ENCODE assay signal across 12 mouse cellular contexts in the genomic region with DNA sequence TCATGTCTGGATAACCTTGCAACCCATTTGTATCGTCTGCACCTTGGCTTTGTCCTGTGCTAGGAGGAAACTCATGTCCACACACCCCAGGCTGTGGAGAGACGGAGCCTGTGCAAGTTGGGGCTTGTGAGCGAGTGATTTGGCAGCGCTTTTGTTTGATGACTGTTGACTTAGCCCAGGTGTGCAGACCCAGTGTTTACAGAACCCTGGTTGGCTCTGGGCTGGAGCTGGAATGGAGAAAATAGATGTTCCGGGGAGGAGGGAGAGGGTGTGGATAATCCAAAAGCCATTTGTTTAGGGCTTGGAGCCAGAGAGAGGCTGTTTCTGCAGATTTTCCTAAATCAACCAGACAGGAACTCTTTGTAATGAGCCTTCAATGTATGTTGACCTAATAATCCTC. TPM values are rescaled to one million over a fixed set of nuclear protein-coding genes. Genes with fewer than 3 reads are reported as not detected.
DNase-seq lines count a peak whose midpoint lies in the region; ATAC-seq and TF ChIP-seq lines count a peak whose summit lies in the region.
"Had no signal": no experiment of that assay in that cellular context is flagged by ENCODE, and none has a peak within 500 bp of the region (broad histone marks: within the 10 kb centered on the region; RNA-seq: fewer than 3 reads in every experiment).

No protein-coding gene starts in this region.

- no peak for ATAC-seq in intestine, embryonic 14.5 days (replicated peaks; ENCODE audit: low FRiP score, low TSS enrichment, low read depth)
- no peak for ATAC-seq in intestine, postnatal 0 days
- ATAC-seq in limb, embryonic 12.5 days (ENCODE audit: insufficient number of reproducible peaks, insufficient read depth, low FRiP score, low TSS enrichment, low read depth): no peak
- ATAC-seq in erythroblast, adult 5-6 weeks (replicated peaks; ENCODE audit: low FRiP score, poor library complexity, severe bottlenecking): no peak

- no peaks in the 10 kb centered on the region for H3K36me3 ChIP-seq in intestine, embryonic 14.5 days (ENCODE audit: control insufficient read depth, insufficient read depth, low read length)
- no peaks in the 10 kb centered on the region for H3K36me3 ChIP-seq in intestine, postnatal 0 days (ENCODE audit: control insufficient read depth, insufficient read depth)
- no peaks in the 10 kb centered on the region for H3K36me3 ChIP-seq in limb, embryonic 12.5 days

- DNase-seq in intestine, embryonic 14.5 days (ENCODE audit: low spot score): no peak
- peak; percentile 73 to 80 for DNase-seq in urinary bladder, postnatal 36 days (ENCODE audit: low spot score in 2 of 2)
- DNase-seq in urinary bladder, adult 2 months (ENCODE audit: low spot score): no peak
- no peak for DNase-seq in ovary, postnatal 36 days (ENCODE audit: low spot score)
- no peak for DNase-seq in adrenal gland, postnatal 25 days
- DNase-seq: adrenal gland, postnatal 10 days; cerebellum, adult 9-10 months; right cerebral cortex, adult 18-20 months; thymus, postnatal 14 days had no signal

- H3K4me1 ChIP-seq in intestine, embryonic 14.5 days (replicated peaks; ENCODE audit: control insufficient read depth, insufficient read depth, low read length): peaks cover 80% of the 10 kb centered on the region
- peaks cover 13% of the 10 kb centered on the region; the same call in 1 of the 2 replicates for H3K4me1 ChIP-seq in intestine, postnatal 0 days (replicated peaks; ENCODE audit: control insufficient read depth, insufficient read depth, low read length)
- peaks cover 73% of the 10 kb centered on the region for H3K4me1 ChIP-seq in limb, embryonic 12.5 days (replicated peaks)

- no peak overlapping the region; the same call in 1 of the 2 replicates for H3K9ac ChIP-seq in intestine, embryonic 14.5 days (ENCODE audit: low read length)
- no peak overlapping the region for H3K9ac ChIP-seq in intestine, postnatal 0 days (ENCODE audit: low read depth, low read length)
- no peak overlapping the region for H3K9ac ChIP-seq in limb, embryonic 12.5 days (replicated peaks)

- H3K9me3 ChIP-seq in intestine, embryonic 14.5 days (ENCODE audit: control insufficient read depth, low read length): no peaks in the 10 kb centered on the region
- H3K9me3 ChIP-seq in intestine, postnatal 0 days (ENCODE audit: control insufficient read depth): no peaks in the 10 kb centered on the region
- H3K9me3 ChIP-seq in limb, embryonic 12.5 days: no peaks in the 10 kb centered on the region

- 15% methylated on average over 5 of the region's 5 CpGs for WGBS in intestine, embryonic 14.5 days
- WGBS in intestine, postnatal 0 days: 25% methylated on average over 5 of the region's 5 CpGs
- WGBS in limb, embryonic 12.5 days: 49% methylated on average over 5 of the region's 5 CpGs

- H3K27me3 ChIP-seq in intestine, embryonic 14.5 days (replicated peaks; ENCODE audit: control insufficient read depth, insufficient read depth, low read length): no peaks in the 10 kb centered on the region
- no peaks in the 10 kb centered on the region for H3K27me3 ChIP-seq in intestine, postnatal 0 days (replicated peaks; ENCODE audit: control insufficient read depth, insufficient read depth, low read length)
- H3K27me3 ChIP-seq in limb, embryonic 12.5 days: no peaks in the 10 kb centered on the region

- peak overlapping the region; percentile 78 for H3K27ac ChIP-seq in intestine, embryonic 14.5 days (ENCODE audit: low read depth)
- no peak overlapping the region for H3K27ac ChIP-seq in intestine, postnatal 0 days (ENCODE audit: low read depth, low read length)
- peak overlapping the region; percentile 60; the same call in 1 of the 2 replicates for H3K27ac ChIP-seq in limb, embryonic 12.5 days

- no peak for TF ChIP-seq CTCF in intestine, postnatal 0 days (IDR thresholded peaks at IDR 0.05; ENCODE audit: low read depth)

- H3K4me3 ChIP-seq in intestine, embryonic 14.5 days (ENCODE audit: low read depth, low read length): no peak overlapping the region
- H3K4me3 ChIP-seq in intestine, postnatal 0 days (ENCODE audit: low read depth, low read length): no peak overlapping the region
- H3K4me3 ChIP-seq in limb, embryonic 12.5 days (replicated peaks): no peak overlapping the region

- H3K4me2 ChIP-seq in intestine, embryonic 14.5 days (ENCODE audit: low read length): no peak overlapping the region
- no peak overlapping the region for H3K4me2 ChIP-seq in intestine, postnatal 0 days (replicated peaks; ENCODE audit: low read depth)
- H3K4me2 ChIP-seq in limb, embryonic 12.5 days: no peak overlapping the region

RNA-seq across cellular contexts. Expression of a gene that starts 50.3 kb away (rescaled TPM):
- polyA plus RNA-seq in intestine, embryonic 14.5 days (2014; fragmentation: Nextera tagmentation; extraction: Ambion mirVana): 60.8 and 65.2 TPM in 2 replicates
- polyA plus RNA-seq in intestine, postnatal 0 days (2015; fragmentation: Nextera tagmentation; extraction: Ambion mirVana): 54.1 and 59.1 TPM in 2 replicates
- polyA plus RNA-seq in urinary bladder, adult 2 months (2012; rRNA removed): 77.3 and 83.9 TPM in 2 replicates
- 53.2 and 59.5 TPM in 2 replicates for polyA plus RNA-seq in limb, embryonic 12.5 days (2016; fragmentation: Nextera tagmentation; extraction: Ambion mirVana)
- total RNA-seq in adrenal gland, postnatal 25 days (2021): 133 and 199 TPM in 2 replicates
- 16.9 and 19.2 TPM in 2 replicates for total RNA-seq in erythroblast, adult 5-6 weeks (2015; ENCODE audit: low replicate concordance)
- total RNA-seq in erythroblast, adult 5-6 weeks (2017; ENCODE audit: low replicate concordance): 10.1 and 51.3 TPM in 2 replicates

RNA-seq across cellular contexts. Expression of a gene that starts 56.0 kb away (rescaled TPM):
- polyA plus RNA-seq in intestine, embryonic 14.5 days (2014; fragmentation: Nextera tagmentation; extraction: Ambion mirVana): 16.7 and 16.9 TPM in 2 replicates
- 7.1 and 10.1 TPM in 2 replicates for polyA plus RNA-seq in intestine, postnatal 0 days (2015; fragmentation: Nextera tagmentation; extraction: Ambion mirVana)
- 62.4 and 86.0 TPM in 2 replicates for polyA plus RNA-seq in urinary bladder, adult 2 months (2012; rRNA removed)
- polyA plus RNA-seq in limb, embryonic 12.5 days (2016; fragmentation: Nextera tagmentation; extraction: Ambion mirVana): 32.1 and 37.3 TPM in 2 replicates
- total RNA-seq in adrenal gland, postnatal 25 days (2021): 50.7 and 68.6 TPM in 2 replicates
- 2.7 TPM in 1 of 2 replicates, not detected in the other for total RNA-seq in erythroblast, adult 5-6 weeks (2015; ENCODE audit: low replicate concordance)
- 0.98 TPM in 1 of 2 replicates, not detected in the other for total RNA-seq in erythroblast, adult 5-6 weeks (2017; ENCODE audit: low replicate concordance)

Comparison
In these comparisons a context has a peak if more than half of its experiments do, and no peak if none do; other contexts are left out.
1. DNase-seq: peak in urinary bladder, postnatal 36 days (2 of 2); none in intestine, embryonic 14.5 days (single experiment), urinary bladder, adult 2 months (single experiment), ovary, postnatal 36 days (single experiment) and adrenal gland, postnatal 25 days (single experiment).